Mouse (Mus musculus) gastrocnemius, adult 2 months (tissue): ENCODE measurements around the gene Fbxl8. TPM values are rescaled to one million over a fixed set of nuclear protein-coding genes. Genes with fewer than 3 reads are reported as not detected.
"Not testable (repeated sequence)": the region's sequence is repeated elsewhere in the genome, so short reads cannot be mapped to it uniquely, and the experiment has no call there.

Experiments
- DNase-seq: peaks from one replicate; pipeline ENCODE4 v3.0.0; 2022
- H3K27ac ChIP-seq: fragments of 200-600 bp; 2 replicates; pipeline ENCODE4 v1.8.1; 2022; ENCODE audit warnings: mild to moderate bottlenecking
- H3K4me3 ChIP-seq: fragments of 200-600 bp; 2 replicates; pipeline ENCODE4 v1.8.1; 2022; ENCODE audit warnings: mild to moderate bottlenecking, moderate library complexity
- CTCF ChIP-seq: fragments of 200-600 bp; IDR thresholded peaks from 2 replicates; pipeline ENCODE4 v1.8.1; 2022; ENCODE audit warnings: antibody characterized with exemption, mild to moderate bottlenecking, moderate library complexity
- intact Hi-C: fragments of 180-260 bp; cut with DNase I; formaldehyde crosslinking; loops from one replicate; pipeline ENCODE4 v1.15.1; 2025
- total RNA-seq, 2 experiments: library from RNA; stranded (reverse); gene quantifications; 2 replicates each; pipeline ENCODE4 v1.2.3; 2021

Fbxl8 gene
- total RNA-seq, 2 experiments from 2014 or later: 1.0 to 1.1 TPM

DNA sequence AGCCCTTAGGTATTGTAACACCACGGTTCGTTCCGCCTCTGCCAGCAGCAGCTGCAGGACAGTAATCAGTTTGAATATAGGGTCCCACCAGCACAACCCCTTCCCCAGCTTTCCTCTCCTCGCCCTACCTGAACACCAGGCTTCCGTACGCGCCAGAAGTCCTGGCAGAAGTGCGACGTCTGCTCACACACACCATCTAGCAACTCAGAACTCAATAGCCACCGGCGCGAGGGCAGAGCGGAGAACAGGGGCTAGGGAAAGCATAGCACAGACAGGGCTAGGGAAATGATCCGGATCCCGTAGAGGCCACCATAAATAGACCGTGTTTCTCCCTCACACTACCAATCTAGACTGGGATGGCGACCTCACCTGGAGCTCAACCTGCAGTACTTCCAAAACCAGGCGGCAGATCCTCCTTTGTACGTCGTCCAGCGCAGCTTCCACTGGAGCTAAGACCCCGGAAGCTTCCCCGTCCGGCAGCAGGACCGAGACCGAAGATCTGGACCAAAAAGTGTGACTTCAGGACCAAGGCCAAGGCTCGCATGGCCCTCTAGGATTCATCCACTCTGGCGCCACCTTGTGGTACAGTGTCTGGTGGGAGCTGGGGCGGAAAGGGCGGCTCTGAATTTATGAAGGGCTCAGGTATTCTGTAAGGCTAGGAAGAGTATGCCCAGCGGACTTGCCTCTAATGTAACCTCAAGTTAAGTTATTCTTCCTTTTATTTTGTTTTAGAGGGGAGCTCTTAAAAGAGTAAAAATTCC is 26.3 kb downstream of the Fbxl8 start:
- intact Hi-C loops: no loop called here
- no peak overlapping the region for H3K27ac ChIP-seq
- peak; percentile 93 for DNase-seq
- peak; percentile 99 for TF ChIP-seq CTCF
- H3K4me3 ChIP-seq: peak overlapping the region; percentile 78

DNA sequence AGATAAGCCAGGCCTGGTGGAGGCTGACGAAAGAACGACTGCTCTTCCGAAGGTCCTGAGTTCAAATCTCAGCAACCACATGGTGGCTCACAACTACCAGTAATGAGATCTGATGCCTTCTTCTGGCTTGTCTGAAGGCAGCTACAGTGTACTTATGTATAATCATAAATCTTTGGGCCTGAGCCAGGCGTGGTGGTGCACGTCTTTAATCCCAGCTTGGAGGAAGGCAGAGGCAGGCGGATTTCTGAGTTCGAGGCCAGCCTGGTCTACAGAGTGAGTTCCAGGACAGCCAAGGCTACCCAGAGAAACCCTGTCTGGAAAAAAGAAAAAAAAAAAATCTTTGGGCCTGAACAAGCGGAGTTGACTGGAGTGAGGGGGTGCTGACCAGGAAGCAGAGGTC is 26.9 kb downstream of the Fbxl8 start:
- H3K27ac ChIP-seq, intact Hi-C loops, H3K4me3 ChIP-seq, DNase-seq: not testable (repeated sequence)

GRCm38 (mm10) chr8:105291802-105292201 is 27.4 kb downstream of the Fbxl8 start:
- DNase-seq, intact Hi-C loops, H3K27ac ChIP-seq, H3K4me3 ChIP-seq: not testable (repeated sequence)
- TF ChIP-seq CTCF: peak; percentile 20; the same call in 1 of the 2 replicates

GRCm38 (mm10) chr8:105292471-105292870 is 28.0 kb downstream of the Fbxl8 start:
- intact Hi-C loops: no loop called here
- DNase-seq: no peak
- Histone ChIP-seq H3K4me3 (no peak overlapping the region), H3K27ac (no peak overlapping the region)
- no peak for TF ChIP-seq CTCF

DNA sequence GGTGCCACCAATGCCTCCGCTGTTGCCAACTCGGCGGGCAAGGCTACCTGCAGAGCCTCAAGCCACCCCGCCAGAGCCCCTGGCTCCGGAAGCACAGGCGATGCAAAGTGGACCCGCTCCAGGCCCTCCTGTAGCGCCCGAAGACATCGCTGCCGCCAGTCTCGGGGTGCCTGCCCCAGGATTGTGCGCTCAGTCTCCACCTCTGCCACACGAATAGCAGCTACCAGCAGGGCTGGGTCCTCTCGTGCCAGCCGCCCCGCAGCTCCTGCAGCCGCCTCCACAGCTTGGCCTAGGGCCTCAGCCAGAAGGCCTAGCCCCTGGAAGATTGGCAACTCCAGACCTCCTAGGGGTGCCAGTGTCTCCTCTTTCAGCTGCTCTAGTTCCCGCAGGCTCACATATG is 29.0 kb downstream of the Fbxl8 start:
- no peak overlapping the region for H3K4me3 ChIP-seq
- no peak overlapping the region for H3K27ac ChIP-seq
- DNase-seq: no peak
- TF ChIP-seq CTCF: no peak
- intact Hi-C loops: no loop called here

DNA sequence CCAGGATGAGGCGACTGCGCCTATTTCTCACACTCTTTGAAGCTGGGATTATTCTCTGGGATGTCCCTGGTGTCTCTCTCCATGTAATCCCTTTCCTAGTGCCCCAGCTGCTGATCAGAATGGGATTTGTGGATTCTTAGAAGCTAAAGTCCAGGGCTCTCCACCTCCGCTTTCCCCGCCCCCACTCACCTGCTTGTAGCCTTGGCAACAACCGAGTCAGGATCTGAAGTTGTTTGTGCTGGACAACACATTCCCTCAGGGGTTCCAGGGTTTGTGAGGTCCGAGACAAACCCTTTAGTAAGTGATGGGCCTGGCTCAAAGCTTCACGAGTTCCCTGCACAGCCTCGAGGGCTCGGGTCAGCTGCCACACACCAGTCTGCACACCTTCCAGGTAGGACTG is 30.3 kb downstream of the Fbxl8 start:
- Histone ChIP-seq H3K4me3 (peak overlapping the region; percentile 61), H3K27ac (peak overlapping the region; percentile 91; the same call in 1 of the 2 replicates)
- intact Hi-C loops: no loop called here
- DNase-seq: no peak
- TF ChIP-seq CTCF: no peak

- Histone ChIP-seq H3K4me3 (peak overlapping the region; percentile 61), H3K27ac (peak overlapping the region; percentile 91)
- TF ChIP-seq CTCF: no peak
- intact Hi-C loops: no loop called here
- DNase-seq: no peak
Measured at GRCm38 (mm10) chr8:105295256-105295655, 30.8 kb downstream of the Fbxl8 start.

DNA sequence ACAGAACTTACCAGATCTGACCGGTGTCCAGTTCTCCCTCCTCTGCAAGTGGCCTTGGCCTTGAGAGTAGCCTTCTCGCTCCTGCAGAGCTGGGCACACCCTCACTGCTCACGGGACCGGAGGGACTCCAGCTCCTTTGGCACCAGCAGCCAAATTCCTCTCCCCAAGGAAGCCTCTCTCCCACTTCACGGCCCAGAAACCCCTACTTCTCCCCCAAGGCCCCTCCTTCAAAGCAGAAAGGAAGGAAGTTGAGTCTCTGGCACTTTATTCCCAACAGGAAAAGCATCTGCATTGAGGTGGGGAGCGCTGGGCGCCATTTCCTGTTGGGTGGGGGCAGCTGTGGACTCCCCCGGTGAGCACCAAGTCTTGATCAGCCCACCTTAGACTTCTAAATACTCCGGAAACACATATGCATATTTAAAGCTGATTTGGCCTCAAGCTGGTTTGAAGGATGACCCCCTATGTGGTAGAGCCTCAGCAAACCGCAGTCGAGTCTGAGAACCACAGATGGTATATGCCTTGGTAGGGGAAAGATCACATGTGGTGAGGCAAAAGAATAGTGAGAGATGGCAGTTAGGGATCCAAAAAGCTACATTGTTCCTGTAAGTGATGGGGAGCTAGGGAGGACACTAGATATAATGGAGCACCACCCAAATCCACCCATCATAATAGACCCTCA is 31.6 kb downstream of the Fbxl8 start, which contains the start of gene Exoc3l:
Gene Exoc3l (minus strand): TSS at position 207 of the 679 bp plus-strand sequence.
- Histone ChIP-seq H3K4me3 (peak within 1 kb of the TSS; percentile 99), H3K27ac (peak within 1 kb of the TSS; percentile 91)
- intact Hi-C loops: no loop called here
- DNase-seq: no peak
- no peak for TF ChIP-seq CTCF

DNA sequence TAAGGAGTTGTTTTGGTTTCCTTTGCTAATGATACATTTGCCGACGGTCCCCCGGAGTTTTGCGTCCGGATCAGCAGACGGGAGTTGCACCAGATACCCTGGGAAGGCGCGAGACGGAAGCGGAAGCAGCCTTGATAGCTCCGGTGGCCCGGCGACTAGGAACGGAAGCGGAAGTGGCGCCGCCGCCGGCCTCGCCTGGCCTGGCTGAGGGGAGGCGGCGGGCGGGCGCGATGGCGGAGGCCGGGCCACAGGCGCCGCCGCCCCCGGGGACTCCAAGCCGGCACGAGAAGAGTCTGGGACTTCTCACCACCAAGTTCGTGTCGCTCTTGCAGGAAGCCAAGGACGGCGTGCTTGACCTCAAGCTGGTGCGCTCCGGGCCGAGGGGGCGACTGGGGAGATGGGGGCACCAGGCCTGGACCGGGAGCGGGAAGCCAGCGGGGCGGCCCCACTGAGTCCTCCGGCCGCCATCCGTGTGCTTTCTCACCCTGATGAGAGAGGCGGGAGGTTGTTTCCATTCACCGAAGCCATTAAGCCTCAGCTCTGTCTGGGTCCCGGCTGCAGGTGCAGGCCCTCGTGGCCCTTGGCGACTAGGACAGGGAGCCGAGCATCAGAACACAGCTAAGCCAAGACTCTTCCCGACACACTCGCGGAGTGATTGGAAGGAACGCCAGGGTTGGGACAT is 33.2 kb downstream of the Fbxl8 start, which contains the start of gene E2f4:
Gene E2f4 (plus strand): TSS at position 153 of the 682 bp plus-strand sequence.
- Histone ChIP-seq H3K27ac (peak within 1 kb of the TSS; percentile 91), H3K4me3 (peak within 1 kb of the TSS; percentile 99)
- intact Hi-C loops: loop anchor here (2.0 kb wide), 1 partner anchor 29 kb away; the partner anchor contains the start of genes Lrrc29 and Tmem208
- peak; percentile 96 for DNase-seq
- 0 out of 2 replicates have a peak, but pooled peaks have one; percentile 3 for TF ChIP-seq CTCF

- peak overlapping the region; percentile 91 for H3K27ac ChIP-seq
- DNase-seq: peak; percentile 31
- peak overlapping the region; percentile 99 for H3K4me3 ChIP-seq
- intact Hi-C loops: loop anchor here (2.0 kb wide), 1 partner anchor 28 kb away; the partner anchor contains the start of genes Lrrc29 and Tmem208
- TF ChIP-seq CTCF: no peak
Measured at GRCm38 (mm10) chr8:105298351-105299252, 34.2 kb downstream of the Fbxl8 start.

- H3K4me3 ChIP-seq: no peak overlapping the region
- intact Hi-C loops: loop anchor here (2.0 kb wide), 1 partner anchor 27 kb away; the partner anchor contains the start of genes Lrrc29 and Tmem208
- no peak overlapping the region for H3K27ac ChIP-seq
- DNase-seq: peak; percentile 27
- no peak for TF ChIP-seq CTCF
Measured at GRCm38 (mm10) chr8:105299962-105300361, 35.5 kb downstream of the Fbxl8 start.
